Mouse (Mus musculus) embryonic fibroblast, embryonic 13.5 days (primary cell): ENCODE measurements around the gene Selenof.

Experiments used
- CTCF ChIP-seq: IDR thresholded peaks from 2 replicates; pipeline ENCODE4 v1.5.1; 2011; ENCODE audit warnings: mild to moderate bottlenecking, control low read depth, low read length, moderate library complexity, borderline replicate concordance; ENCODE audit not compliant: insufficient read depth
- POLR2A ChIP-seq: IDR thresholded peaks from 2 replicates; pipeline ENCODE4 v1.6.1; 2011; ENCODE audit warnings: low read depth, mild to moderate bottlenecking, control low read depth, low read length, moderate library complexity

DNA sequence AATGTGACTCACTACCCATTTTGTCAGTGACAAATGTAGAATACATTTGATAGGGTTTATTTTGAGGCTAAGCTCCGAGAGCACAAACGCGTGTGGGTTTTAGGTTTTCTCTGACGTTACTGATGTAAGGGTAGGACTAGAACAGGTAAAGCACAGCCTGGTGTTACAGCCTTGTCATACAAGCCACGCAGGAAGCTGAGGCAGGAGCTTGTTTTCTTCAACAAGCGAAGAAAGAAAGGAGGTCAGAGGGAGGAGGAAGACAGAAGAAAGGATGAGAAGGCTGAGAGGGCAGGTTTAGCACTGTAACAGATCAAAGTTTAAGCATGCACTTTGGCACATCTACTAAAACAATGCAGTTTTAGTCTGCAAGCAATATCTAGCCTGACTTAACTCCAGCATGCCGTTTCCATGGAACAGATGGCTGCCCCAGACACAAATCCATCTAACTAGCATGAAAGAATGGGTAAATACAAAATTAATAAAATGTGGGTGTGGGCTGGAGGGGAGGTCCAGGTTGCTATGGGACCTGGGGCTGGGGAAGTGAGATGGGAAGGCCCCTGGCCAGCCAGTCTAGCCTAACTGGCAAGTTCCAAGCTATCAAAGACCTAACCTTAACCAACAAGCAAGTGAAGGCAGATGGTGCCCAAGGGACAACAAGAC is 21.8 kb upstream of the Selenof start:
- TF ChIP-seq CTCF (no peak), POLR2A (no peak)
